Mouse (Mus musculus) spleen, adult 2 months (tissue): ENCODE measurements around the gene Rdh16f1.

Experiments used
- CTCF ChIP-seq: fragments of 200-500 bp; IDR thresholded peaks from 2 replicates; pipeline ENCODE4 v1.5.1; 2011; ENCODE audit warnings: mild to moderate bottlenecking, inconsistent platforms; ENCODE audit not compliant: insufficient read depth, insufficient read length, insufficient replicate concordance; ENCODE audit errors: extremely low read depth
- POLR2A ChIP-seq: fragments of 200-500 bp; IDR thresholded peaks from 2 replicates; pipeline ENCODE4 v1.6.1; 2011; ENCODE audit warnings: low read depth, low read length, inconsistent platforms

- TF ChIP-seq CTCF, result no peak
- TF ChIP-seq POLR2A, result no peak
Measured at GRCm38 (mm10) chr10:127755246-127755645, 4.3 kb upstream of the Rdh16f1 start.
